Mouse (Mus musculus) limb, embryonic 15.5 days (tissue): ENCODE measurements around the gene Traf4. TPM values are rescaled to one million over a fixed set of nuclear protein-coding genes. Genes with fewer than 3 reads are reported as not detected.

ENCODE experiments used
- microRNA-seq: library from miRNA; unstranded; fragments of <30 nt; microRNA quantifications from one replicate; pipeline ENCODE4, GENCODE M21; 2016
- polyA plus RNA-seq: library from polyadenylated mRNA; unstranded; fragments of >200 nt; fragmentation: Nextera tagmentation; extraction: Ambion mirVana; gene quantifications from 2 replicates; pipeline ENCODE4 v1.2.1, GENCODE M21; 2015

The Traf4 gene
- polyA plus RNA-seq, 1 experiment from 2014 or later: 65.6 TPM

Small RNA genes lying within 50 kb of the gene (microRNA-seq; reads per million reads assigned to microRNA genes)
- gene Mir7653: not detected

Other genes with a start within 250 kb of the Traf4 start
- gene Sez6, start 234.8 kb downstream of the Traf4 start, polyA plus RNA-seq: 0.42 and 0.84 TPM in 2 replicates
- gene Phf12, start 182.8 kb downstream of the Traf4 start, polyA plus RNA-seq: 10.7 and 14.1 TPM in 2 replicates
- gene Dhrs13, start 133.3 kb downstream of the Traf4 start, polyA plus RNA-seq: 16.8 and 17.8 TPM in 2 replicates
- gene Flot2, start 127.7 kb downstream of the Traf4 start, polyA plus RNA-seq: 56.1 and 67.6 TPM in 2 replicates
- gene Eral1, start 85.2 kb downstream of the Traf4 start, polyA plus RNA-seq: 30.6 and 33.7 TPM in 2 replicates
- gene Fam222b, start 70.9 kb downstream of the Traf4 start, polyA plus RNA-seq: 10.5 and 13.2 TPM in 2 replicates
- 15.4 and 16.2 TPM in 2 replicates for gene Nek8, start 11.1 kb upstream of the Traf4 start, polyA plus RNA-seq
- gene Tlcd1, start 11.1 kb upstream of the Traf4 start, polyA plus RNA-seq: 31.3 and 32.0 TPM in 2 replicates
- gene Rpl23a, start 18.0 kb upstream of the Traf4 start, polyA plus RNA-seq: 1,208 and 1,454 TPM in 2 replicates
- gene Rab34, start 22.8 kb upstream of the Traf4 start, polyA plus RNA-seq: 153 and 164 TPM in 2 replicates
- gene Proca1, start 27.8 kb upstream of the Traf4 start, polyA plus RNA-seq: 3.1 and 3.5 TPM in 2 replicates
- 93.2 and 97.7 TPM in 2 replicates for gene Sdf2, start 80.2 kb upstream of the Traf4 start, polyA plus RNA-seq
- 27.4 and 28.2 TPM in 2 replicates for gene Supt6, start 80.4 kb upstream of the Traf4 start, polyA plus RNA-seq
- 63.3 and 68.8 TPM in 2 replicates for gene 2610507B11Rik, start 96.2 kb upstream of the Traf4 start, polyA plus RNA-seq
- 0.09 TPM in 1 of 2 replicates, not detected in the other for gene BC030499, start 125.3 kb upstream of the Traf4 start, polyA plus RNA-seq
- 26.3 and 29.5 TPM in 2 replicates for gene Spag5, start 135.9 kb upstream of the Traf4 start, polyA plus RNA-seq
- gene Aldoc, start 157.4 kb upstream of the Traf4 start, polyA plus RNA-seq: 25.0 and 25.5 TPM in 2 replicates
- gene Pigs, start 162.8 kb upstream of the Traf4 start, polyA plus RNA-seq: 83.9 and 85.7 TPM in 2 replicates
- 35.8 and 44.3 TPM in 2 replicates for gene Unc119, start 177.9 kb upstream of the Traf4 start, polyA plus RNA-seq
- 3.1 and 3.5 TPM in 2 replicates for gene Foxn1, start 221.0 kb upstream of the Traf4 start, polyA plus RNA-seq